Mouse (Mus musculus) 3134 (cell line): ENCODE results near the gene Mettl16.

Source experiments
- DNase-seq: peaks from one replicate; pipeline ENCODE4 v3.0.0-alpha.2; 2011; ENCODE audit warnings: low spot score; ENCODE audit not compliant: insufficient read length; ENCODE audit errors: extremely low read depth

Gene Mettl16

DNA sequence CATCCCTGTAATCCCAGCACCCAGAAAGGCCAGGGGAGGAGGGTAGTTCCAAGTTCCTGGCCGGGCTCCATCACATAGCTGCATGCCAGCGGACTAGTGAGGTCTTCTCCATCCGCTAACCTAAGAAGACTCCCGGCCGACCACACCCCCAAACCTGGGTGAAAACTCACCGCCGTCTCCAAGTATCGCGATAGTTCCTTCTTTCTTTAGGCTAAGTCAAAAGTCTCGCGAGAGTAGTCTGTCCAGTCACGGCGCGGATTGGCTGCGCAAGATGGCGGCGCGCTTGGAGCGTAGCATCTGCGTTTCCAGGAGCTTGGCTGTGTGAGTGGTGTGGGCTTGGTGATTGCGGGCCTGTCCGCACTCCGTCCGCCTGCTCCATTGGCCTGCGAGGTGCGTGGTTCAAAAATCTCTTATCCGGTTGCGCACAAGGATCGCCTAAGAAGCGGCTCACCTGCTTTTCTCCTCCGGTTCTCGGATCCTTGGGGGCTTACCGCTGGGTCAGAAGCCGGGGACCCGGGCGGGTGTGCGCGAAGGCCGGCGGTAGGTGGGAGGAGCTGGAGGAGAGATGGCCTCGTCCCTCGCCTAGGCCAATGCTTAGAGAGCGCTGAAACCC, at the start of gene Mettl16:
Gene Mettl16 (plus strand): TSS at position 236 of the 613 bp plus-strand sequence.
- peak; percentile 96 for DNase-seq

DNA sequence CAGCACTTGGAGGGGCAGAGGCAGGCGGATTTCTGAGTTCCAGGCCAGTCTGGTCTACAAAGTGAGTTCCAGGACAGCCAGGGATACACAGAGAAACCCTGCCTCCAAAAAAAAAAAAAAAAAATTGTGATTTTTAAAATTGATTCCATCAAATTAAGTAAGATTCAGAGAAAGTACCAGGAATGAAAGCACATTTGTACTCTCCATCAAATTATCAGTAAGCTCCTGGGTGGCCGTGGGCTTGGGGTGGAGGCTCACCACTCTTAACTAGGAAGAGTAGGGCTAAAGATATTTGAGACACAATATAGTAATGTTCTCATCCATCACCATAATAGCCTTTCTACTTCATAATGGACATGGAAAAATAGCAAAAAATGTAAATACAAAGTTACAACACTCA, 49.5 kb upstream of the Mettl16 start:
- DNase-seq: no peak

GRCm38 (mm10) chr11:74721971-74722370, 48.7 kb upstream of the Mettl16 start:
- no peak for DNase-seq

DNA sequence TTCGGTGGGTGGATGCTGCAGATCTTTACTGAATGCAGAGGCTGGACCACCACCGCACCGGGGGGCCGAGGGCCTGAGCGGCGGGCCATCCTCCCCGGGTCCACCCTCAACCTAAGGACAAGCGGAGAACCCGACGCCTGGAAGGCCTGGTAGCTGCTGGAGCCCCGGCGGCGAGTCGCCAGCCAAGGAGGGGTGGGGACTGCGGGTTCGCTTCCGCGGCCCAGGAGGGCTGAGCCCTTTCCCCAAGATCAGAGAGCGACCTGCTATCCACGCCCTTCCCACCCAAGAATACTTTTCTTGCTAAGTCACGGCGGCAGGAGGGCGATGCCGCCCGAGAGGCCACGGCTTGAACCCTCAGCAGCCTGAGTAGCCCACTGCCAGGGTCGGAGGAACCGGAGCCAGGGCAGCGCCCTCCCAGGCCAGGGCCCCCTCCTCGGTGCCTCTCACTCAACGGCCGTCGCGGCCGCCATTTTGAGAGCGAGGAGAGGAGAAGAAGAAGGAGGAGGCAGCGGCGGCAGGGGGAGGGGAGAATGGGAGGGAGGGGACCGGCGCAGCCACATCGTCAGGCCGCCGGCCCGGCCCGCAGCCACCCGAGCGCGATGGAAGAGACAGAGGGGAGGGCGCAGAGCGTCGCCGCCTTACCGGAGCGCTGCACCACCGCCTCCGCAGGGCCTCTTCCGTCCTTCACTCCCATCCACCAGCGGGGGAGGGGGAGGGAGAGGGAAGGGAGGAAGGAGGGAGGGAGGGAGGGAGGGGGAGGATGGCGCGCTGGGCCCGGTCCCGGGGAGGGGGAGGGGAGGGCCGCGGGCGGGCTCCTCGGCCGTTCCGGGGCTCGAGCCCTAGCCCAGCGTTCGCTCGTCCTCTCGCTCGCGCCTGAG, 47.0 kb upstream of the Mettl16 start:
- DNase-seq: peak; percentile 91

DNA sequence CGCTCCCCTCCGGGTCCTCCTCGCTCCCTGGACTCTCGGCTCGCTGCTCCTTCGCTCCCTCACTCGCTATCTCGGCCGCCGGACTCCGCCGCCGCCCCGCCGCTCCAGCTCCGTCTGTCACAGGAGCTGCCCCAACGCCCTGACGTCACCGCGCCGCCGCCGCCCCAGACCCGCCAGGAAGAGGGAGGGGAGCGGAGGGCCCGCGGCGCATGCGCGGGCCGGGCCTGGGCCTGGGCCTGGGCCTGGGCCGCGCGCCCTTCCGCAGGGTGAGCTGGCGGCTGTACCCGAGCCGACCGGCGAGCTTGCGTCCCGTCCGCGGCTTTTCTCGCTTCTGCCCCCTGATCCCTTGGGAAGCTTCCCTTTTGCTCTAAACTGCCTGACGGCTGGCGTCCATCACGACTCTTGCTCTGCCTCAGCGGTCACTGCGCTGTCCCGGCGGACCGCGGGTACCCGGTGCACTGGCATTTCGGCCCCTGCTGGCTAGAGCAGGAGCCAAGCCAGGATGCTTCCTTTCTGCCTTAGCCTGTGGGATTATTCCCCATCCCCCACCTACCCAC, 46.3 kb upstream of the Mettl16 start, which contains the start of gene Pafah1b1:
Gene Pafah1b1 (minus strand): TSS at position 436 of the 557 bp plus-strand sequence.
- DNase-seq: peak; percentile 91

- no peak for DNase-seq
Observed at GRCm38 (mm10) chr11:74725181-74725580, 45.4 kb upstream of the Mettl16 start.

GRCm38 (mm10) chr11:74734917-74735316, 35.7 kb upstream of the Mettl16 start:
- no peak for DNase-seq

DNA sequence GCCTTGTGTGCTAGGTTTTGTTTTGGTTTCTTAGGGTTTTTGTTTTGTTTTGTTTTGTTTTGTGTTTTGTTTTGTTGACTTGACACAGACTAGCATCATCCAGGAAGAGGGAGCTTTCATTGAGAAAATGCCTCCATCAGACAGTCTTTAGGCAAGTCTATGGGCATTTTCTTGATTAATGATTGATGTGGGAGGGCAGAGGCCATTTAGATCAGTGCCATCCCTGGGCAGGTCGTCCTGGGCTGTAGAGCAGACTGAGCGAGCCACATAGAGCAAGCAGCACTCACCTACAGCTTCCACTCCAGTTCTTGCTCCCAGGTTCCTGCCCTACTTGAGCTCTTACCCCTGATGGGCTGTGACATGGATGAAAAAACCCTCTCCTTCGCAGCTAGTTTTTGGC, 32.8 kb upstream of the Mettl16 start:
- DNase-seq: no peak

GRCm38 (mm10) chr11:74748022-74748421, 22.6 kb upstream of the Mettl16 start:
- peak; percentile 21 for DNase-seq

DNA sequence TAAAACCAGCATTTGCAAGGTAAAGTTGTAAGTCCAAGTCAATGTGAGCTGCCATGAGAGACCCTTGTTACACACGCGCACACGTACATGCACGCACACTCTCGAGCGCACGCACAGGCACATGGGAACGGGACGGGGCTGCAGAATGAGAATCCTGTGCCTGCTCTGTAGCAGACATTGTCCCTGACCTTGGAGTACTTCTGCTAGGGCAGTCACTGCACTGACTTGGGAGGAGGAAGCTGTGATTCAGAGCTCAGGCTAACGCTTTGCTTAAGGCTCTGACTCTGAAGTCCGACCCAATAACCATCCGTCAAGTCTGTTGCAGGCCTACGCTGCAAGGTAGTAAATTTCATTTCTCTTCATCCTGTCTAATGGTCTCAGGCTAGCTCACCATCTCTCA, 21.4 kb upstream of the Mettl16 start:
- DNase-seq: no peak

GRCm38 (mm10) chr11:74750662-74751351, 19.8 kb upstream of the Mettl16 start:
- DNase-seq: no peak

DNA sequence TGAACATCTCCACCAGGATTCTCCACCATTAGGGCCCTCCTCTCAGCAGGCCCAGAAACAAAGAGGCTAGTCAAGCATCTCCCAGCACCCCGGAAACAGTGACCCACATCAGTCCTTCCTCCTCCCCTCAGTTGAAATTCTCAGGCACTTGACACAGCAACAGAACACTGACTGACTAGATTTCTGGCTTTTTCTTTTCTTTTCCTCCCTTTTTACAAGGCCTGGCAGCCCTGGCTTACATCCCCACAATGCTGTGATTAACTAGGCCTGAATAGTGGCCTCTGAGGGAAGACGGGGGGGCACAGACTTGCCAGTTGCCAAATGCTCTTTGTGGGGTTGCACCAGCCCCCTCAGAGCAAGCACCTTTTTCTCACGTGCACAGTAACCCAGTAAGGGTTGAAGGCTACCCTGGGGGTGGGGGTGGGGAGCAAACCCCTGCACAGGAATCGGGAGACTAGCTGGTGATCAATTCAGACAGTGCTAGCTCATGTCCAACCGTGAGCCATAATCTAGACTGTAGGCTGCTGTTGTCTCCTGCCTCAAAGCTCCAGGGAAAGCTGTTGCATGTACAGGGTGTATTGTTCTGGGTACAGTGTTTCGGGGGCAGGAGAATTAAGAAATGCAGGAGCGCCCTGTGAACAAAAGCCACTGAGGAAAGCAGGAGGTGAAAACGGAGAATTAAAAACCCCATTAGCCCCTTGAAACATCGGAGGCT, 19.1 kb upstream of the Mettl16 start:
- DNase-seq: no peak

- no peak for DNase-seq
Observed at GRCm38 (mm10) chr11:74756631-74757030, 14.0 kb upstream of the Mettl16 start.

GRCm38 (mm10) chr11:74761011-74761705, 9.5 kb upstream of the Mettl16 start:
- DNase-seq: no peak

DNA sequence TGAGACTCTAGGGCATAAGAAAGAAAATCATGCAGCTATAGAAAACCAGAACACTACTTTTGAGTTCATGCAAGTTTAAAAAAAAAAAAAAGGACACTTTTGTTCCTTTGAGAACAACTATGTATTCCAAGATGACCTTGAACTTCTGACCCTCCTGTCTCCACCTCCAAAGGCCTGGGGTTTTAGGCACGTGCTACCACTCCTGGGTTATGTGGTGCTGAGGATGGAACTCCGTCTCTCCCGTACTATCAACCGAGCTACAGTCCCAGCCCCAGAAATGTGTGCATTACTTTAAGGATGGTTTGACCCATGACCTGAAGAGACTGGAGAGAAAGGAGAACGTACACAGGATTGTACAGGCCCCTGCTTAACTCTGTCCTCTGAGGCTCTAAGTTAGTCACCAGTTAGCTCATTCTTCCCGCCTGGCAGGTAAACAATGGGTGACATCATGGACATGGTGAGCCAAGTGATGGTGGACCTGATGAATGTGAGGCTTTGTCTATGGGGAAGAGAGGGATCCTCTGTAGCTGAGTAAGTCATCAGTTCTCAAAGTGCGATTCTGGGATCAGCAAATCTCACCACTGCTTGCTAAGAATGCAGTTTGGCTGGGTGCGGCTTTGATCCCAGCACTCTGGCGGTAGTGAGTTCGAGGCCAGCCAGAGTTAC, 6.5 kb upstream of the Mettl16 start:
- no peak for DNase-seq

- DNase-seq: no peak
Observed at GRCm38 (mm10) chr11:74767469-74767868, 3.2 kb upstream of the Mettl16 start.

DNA sequence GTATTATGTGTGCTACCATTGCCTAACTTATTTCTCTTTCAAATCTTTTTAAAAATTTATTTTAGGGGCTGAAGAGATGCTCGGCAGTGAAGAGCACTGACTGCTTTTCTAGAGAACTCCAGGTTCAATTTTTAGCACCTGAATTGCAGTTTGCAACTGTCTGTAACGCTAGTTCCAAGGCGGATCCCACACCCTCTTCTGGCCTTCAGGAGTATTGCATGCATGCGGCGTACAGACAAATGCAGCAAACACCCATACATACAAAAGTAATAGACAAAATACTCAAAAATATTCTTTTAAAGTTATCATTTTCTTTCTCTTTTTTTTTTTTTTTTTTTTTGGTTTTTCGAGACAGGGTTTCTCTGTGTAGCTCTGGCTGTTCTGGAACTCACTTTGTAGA, 2.6 kb upstream of the Mettl16 start:
- no peak for DNase-seq

GRCm38 (mm10) chr11:74770037-74770436, 593 bp upstream of the Mettl16 start:
- DNase-seq: no peak

GRCm38 (mm10) chr11:74771234-74771633, 604 bp downstream of the Mettl16 start:
- DNase-seq: no peak
